Mouse (Mus musculus) brain, embryonic 14.5 days (tissue): ENCODE measurements at regions not wholly inside any gene's neighbourhood (a gene's known extent, or its start where the extent isn't known, plus 50 kb on each side); places are given as distances from the start of the nearest gene placed in this dataset.

Source experiments
- CTCF ChIP-seq: fragments of 200-500 bp; IDR thresholded peaks from 2 replicates; pipeline ENCODE4 v1.5.1; 2012; ENCODE audit warnings: inconsistent platforms, mild to moderate bottlenecking, moderate library complexity, borderline replicate concordance; ENCODE audit not compliant: insufficient read depth, insufficient read length; ENCODE audit errors: extremely low read depth
- POLR2A ChIP-seq: fragments of 200-500 bp; IDR thresholded peaks from 2 replicates; pipeline ENCODE4 v1.6.1; 2012; ENCODE audit warnings: mild to moderate bottlenecking, inconsistent platforms, borderline replicate concordance; ENCODE audit not compliant: poor library complexity, insufficient read depth, insufficient read length, severe bottlenecking; ENCODE audit errors: extremely low read depth

- TF ChIP-seq POLR2A (no peak), CTCF (no peak)
Measured at GRCm38 (mm10) chr12:39257571-39257970, 478.4 kb downstream of the Etv1 start.
